Mouse (Mus musculus) induced T-regulatory cell, adult 2 months (primary cell): ENCODE measurements around the gene Rora.

Source experiments
- DNase-seq: peaks from one replicate; pipeline ENCODE4 v3.0.0-alpha.2; 2012; ENCODE audit warnings: low read depth

Gene Rora

DNA sequence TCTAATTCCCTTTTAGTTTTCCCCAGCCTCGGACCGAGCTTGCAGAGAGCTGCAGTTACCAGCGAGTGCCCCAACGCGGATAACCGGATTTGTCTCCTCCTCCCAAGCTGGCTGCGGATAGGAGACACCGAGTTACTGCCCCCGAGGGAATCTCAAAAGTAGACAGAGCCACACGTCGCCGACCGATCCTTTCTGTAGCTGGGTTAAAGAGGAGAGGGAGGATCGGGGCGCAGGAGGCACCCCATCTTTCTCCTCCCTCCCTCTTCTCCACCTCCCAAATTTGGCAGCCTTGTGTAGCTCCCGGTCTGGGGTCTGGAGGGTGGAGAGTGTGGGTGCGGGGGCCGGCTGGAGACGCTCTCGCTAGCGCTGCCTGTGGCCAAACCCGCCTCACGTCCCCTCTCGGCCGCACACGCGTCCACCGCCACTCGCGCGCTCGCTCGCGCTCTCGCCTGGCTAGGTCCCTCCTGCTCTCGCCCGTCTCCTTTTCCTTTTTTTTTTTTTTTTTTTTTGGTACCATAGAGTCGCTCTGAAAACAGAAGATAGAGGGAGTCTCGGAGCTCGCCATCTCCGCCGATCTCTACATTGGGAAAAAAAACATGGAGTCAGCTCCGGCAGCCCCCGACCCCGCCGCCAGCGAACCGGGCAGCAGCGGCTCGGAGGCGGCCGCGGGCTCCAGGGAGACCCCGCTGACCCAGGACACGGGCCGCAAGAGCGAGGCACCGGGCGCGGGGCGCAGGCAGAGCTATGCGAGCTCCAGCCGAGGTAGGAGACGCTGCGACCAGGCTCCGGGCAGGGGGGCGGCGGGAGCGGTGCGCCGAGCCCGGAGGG is at the start of gene Rora:
Gene Rora (plus strand): TSS at position 576 of the 828 bp plus-strand sequence.
- no peak for DNase-seq

- no peak for DNase-seq
These were observed 39.6 kb upstream of the Rora start for GRCm38 (mm10) chr9:68614006-68614405.

DNA sequence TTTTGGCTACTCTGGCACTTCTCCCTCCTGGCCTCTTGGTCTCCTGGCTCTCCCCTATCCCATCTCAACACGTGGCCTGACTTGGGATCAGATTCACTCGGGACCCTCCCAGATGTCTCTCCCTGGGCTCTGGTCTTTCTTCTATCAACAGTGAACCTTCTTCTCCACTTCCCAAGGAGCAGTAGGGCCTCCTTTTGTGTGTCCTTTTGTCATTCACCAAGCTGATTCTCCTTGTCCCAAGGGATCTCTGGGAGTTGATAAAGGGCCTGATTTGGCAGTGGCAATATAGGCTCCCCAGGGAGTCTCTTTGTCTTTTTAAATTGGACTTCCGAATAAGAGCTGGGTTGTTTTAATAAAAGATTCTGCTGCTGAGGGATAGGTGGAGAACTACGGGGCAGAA is 36.5 kb upstream of the Rora start:
- DNase-seq = no peak

DNA sequence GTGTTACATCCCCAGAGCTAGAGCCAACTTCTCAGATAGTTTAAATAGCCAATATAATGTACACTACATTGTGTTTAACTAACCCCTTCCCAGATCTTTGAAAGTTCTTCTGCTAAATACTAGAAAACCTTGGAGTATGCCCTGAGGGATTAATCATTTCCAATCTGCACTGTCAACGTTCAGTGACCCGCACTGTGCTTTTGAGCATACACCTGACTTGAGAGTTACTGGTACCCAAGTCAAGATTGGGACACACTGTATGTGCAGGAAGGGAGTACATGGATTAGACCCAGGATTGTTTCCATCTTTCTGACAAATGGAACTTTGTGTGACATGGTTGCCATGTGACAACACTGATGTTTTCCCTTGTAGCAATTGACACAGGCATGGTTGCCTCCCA is 33.5 kb upstream of the Rora start:
- DNase-seq = no peak

DNA sequence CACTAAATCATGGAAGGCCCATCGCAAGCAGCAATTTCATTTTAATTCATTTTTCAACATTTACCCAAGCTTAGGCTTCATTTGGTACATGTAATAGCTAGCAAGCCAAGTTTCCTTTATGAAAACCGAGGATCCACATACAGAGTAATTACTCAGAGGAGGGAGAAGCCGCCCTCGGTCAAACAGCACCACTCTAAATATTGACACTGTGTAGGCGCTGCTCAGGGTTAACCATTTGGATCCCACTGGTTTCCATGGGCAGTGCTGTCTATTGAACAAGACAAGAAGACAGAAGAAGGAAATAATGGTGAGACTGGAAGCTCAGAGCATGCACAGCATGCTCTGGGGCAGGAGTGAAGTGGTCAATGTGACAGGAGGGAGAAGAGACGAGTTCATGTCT is 33.1 kb upstream of the Rora start:
- no peak for DNase-seq

DNA sequence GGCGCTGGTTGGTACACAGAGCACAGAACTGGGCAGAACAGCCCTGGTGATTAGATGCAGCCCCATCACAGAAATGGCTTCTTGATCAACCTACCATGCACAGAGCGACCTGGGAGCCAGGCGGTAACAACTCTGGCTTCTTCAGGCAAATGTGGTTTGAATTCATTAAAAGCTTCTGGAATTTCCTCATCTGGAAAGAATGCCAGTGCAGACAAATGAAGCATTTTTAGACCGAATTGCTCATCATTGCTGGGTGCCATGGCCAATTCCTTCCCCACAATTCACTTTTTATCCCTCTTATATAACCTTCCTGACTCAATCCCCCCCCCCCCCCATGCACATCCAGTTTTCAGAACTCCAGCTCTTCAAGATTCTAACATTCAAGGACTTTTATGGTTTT is 28.6 kb upstream of the Rora start:
- DNase-seq = no peak

GRCm38 (mm10) chr9:68637301-68637700 is 16.3 kb upstream of the Rora start:
- DNase-seq = no peak

GRCm38 (mm10) chr9:68641123-68641522 is 12.5 kb upstream of the Rora start:
- no peak for DNase-seq

GRCm38 (mm10) chr9:68648061-68648460 is 5.5 kb upstream of the Rora start:
- no peak for DNase-seq

DNA sequence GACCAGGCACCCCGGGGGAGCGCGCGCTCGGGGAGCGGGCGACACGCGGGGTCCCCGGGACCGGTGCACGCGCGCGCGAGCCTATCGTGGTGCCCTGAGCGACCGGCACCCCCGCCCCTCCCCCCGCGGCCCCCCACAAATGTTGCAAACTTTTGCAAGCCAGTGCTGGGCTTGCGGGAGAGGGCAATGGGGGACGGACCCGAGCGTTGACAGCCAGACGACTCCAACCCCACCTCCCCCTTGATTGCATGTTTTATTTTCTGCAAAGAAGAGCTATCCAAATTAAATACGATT is 400 bp downstream of the Rora start:
- no peak for DNase-seq

- no peak for DNase-seq
These were observed 889 bp downstream of the Rora start for GRCm38 (mm10) chr9:68654333-68655017.

DNA sequence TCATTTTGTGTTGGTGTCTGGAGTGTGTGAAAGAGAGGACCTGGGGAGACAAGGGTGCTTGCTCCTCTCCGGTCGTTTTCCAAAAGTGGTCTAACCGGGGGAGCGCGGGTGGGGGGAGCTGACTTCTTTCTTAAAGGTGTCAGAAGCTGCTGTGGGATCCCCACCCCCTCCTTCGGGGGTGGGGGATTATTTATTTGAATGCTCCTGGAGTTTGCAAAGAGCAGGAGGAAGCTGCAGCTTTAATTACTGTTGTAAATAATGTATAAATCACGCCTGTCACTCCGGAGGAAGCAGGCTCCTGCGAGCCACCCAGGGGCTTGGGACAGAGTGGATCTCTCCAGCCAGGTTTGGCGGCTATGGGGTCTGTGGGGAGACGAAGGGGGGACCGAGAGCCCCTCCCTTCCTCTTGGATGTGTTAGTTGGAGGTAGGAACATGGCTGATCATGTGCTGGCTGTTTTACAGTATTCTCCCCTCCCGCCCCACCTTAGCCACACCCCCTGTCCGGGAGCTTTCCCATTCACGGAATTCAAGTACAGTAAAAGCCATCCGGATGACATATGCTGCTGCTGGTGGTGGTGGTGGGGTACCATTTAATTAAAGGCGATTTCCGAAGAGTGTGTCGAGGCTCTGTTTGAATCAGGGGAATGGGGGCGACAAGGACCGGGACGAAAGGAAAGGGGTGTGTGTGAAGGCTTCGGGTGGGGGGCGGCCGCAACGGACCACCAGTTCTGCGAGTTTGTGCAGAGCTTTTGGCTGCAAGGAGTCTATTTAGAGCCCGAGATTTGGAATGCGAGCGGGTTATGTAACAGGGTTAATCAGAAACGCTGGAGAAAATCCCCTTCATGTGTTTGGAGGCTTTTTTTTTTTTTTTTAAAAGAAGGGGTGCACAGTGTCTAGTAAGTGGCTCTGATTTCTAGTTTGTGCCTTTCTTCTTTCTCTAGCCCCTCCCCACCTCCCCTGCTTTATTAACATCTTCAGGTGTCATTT is 1.7 kb downstream of the Rora start:
- no peak for DNase-seq

GRCm38 (mm10) chr9:68656076-68656795 is 2.6 kb downstream of the Rora start:
- DNase-seq = no peak

DNA sequence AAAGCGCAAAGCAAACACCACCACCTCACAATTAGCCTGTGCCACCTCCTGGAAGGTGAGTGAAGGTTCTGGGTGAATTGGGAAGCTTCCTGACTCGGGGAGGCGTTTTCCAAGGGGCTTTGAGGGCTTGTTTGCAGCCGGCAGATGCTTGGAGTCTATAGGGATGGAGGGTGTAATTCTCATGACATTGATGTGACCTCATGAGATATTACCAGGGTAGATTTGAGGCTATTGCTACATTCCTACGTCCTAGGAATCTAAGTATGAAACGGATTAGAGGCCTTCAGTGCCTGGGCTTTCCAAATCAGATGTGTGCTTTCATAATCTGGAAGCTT is 3.2 kb downstream of the Rora start:
- DNase-seq = no peak

- DNase-seq = no peak
These were observed 17.1 kb downstream of the Rora start for GRCm38 (mm10) chr9:68670731-68671130.

DNA sequence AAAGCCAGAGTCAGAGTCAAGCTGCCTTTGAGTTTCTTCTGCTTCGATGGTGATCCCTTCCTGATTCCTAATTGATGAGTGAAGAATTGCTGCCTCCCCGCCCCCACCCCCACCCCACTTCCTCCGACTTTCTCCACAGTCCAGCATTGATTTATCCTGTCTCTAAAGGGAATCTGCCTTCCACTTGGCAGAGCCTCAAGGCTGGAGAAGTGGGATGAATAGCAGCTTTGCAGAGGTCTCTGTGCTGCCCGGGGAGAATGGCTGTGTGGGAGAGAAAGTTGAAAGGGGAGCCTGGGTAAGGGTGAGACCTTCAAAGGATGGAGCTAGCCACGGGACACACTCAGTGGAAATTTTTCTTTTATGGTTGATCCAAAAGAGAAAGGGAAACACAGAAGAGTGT is 18.9 kb downstream of the Rora start:
- no peak for DNase-seq

DNA sequence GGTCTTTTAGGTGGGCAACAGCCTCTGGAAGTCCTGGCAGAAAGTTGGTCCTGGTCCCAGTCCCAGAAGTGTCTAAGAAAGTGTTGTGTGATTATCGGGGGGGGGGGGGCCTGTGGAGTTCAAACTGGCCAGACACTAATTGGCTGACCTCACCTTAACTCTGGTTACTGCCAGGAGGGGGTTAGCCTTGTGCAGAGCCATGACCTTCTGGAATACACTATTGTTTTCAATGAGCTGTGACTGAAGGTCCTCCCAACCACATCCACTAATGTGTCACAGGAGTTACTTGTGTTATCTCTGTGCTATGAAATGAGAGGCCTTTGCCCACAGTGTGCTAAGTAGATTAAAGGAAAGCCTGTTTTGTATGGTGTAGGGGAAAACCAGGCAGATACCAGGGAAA is 19.6 kb downstream of the Rora start:
- DNase-seq = no peak

- DNase-seq = no peak
These were observed 26.3 kb downstream of the Rora start for GRCm38 (mm10) chr9:68679871-68680374.

GRCm38 (mm10) chr9:68683938-68684337 is 30.4 kb downstream of the Rora start:
- no peak for DNase-seq

- no peak for DNase-seq
These were observed 32.0 kb downstream of the Rora start for GRCm38 (mm10) chr9:68685562-68685961.

DNA sequence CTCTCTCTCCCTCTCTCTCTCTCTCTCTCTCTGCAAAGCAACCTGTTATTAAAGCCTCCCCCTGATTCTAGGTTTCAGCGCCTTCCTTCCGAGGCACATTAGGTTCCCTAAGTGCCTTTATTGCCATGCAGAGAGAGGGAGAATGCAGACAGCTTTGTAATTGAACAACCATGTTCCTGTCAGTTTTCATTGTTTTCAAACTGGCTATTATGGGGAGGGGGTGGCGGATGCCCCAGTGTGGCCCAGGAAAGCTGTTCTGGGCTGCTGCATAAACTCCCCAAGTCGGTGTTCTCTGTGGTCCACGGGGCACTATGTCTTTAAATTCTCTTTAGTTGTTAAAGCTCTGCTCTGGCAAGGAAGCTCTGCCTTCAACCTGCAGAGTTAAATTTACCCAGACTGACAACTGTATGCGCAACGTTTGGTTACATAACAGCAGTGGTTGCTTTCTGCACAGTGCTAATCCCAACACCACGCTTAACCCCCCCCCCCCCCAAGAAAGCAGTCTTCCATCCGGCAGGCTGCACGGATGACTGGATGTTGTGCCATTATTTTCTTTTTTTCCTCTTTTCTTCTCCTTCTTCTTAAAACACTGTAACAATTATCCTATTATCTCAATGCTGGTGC is 33.8 kb downstream of the Rora start:
- DNase-seq = no peak
